Mouse (Mus musculus) kidney, adult 11 months (tissue): Measurements from ENCODE around the gene Ly6f.
"Not testable (repeated sequence)": the region's sequence is repeated elsewhere in the genome, so short reads cannot be mapped to it uniquely, and the experiment has no call there.

Experiments
- DNase-seq: peaks from one replicate; pipeline ENCODE4 v3.0.0; 2022

The Ly6f gene

GRCm38 (mm10) chr15:75268121-75268520, at the start of gene Ly6f:
Gene Ly6f (plus strand): TSS chr15:75268421.
- no peak for DNase-seq

GRCm38 (mm10) chr15:75221942-75222341, 46.3 kb upstream of the Ly6f start:
- DNase-seq = no peak

DNA sequence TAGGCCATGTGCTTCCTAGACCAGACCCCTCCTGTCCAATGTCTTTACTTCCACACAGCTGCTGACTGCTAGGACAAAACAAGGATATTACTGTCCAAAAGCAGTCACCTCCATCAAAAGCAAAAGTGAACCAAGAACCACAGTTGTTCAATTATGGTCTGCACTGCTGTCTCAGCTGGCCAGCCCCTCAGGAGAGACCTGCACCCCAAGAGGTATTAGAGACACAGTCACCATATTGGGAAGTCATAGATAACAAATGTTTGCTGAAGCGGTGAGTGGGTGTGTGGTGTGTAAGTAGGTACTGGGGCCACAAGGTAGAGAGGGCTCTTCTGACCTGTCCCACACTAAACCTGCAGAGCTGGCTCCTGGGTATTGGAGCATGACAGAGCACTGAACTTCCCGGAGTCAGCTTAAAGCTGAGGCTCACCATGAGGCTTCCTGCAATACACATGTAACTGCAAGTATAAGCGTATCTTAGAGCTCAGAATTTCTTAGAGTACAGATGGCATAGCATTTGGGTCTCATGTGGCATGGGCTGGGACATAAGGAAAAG, 30.4 kb upstream of the Ly6f start:
- DNase-seq = no peak

DNA sequence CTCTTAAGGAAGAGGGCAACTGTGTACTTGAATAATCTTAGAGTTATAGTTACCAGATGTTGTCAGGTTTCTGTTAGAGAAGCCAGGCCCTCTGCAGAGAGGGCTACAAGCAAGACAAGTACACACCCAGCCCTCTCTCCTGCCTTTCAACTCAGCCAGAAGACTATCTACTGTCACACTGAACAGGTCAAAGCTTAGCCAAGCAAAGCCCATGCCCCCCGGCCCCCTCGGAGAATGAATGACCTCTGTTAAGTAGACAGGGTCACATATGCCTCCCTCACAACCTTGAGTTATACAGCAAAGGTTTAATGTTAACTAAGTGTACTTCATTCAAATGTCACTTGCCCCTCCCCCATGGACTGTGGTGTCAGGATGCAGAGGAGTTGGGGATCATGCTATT, 27.7 kb upstream of the Ly6f start:
- no peak for DNase-seq

DNA sequence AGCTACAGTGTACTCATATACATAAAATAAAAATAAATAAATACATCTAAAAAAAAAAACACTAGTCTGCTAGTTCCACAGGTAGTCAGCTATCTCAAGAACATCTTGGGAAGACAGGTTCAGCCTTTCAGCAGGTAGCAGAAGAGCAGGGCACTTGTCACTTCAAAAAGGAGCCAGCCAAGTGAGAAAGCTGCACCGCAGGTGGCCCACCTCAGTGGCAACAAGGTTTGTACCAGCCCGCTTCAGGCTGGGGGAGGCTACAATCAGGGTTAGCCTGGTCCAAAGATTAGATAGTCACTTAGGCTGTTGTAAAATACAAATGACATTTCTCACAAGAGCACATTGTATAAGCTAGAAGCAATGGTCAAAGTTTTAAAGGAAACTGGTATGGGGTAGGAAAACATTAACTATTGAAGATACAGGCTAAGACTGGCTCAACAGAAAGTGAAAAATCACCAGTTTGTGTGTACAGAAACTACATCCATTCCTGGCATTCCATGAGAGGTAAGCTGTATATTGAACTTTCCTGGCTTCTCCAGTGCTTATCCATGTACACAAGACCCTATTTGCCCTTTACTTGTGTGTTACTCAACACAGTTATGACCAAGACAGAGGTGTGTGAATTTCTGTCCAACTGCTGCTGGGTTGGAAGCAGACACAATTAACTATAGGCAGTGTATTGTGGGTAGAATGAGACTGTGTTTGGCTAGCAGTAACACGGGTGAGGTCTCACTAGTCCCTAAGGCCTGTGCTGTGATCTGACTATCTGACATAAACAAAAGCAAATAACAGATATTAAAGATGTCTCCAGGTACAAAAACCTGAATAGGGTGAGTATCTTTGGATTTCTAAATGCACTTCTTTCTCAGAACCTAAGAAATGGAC, 25.2 kb upstream of the Ly6f start:
- DNase-seq = no peak

DNA sequence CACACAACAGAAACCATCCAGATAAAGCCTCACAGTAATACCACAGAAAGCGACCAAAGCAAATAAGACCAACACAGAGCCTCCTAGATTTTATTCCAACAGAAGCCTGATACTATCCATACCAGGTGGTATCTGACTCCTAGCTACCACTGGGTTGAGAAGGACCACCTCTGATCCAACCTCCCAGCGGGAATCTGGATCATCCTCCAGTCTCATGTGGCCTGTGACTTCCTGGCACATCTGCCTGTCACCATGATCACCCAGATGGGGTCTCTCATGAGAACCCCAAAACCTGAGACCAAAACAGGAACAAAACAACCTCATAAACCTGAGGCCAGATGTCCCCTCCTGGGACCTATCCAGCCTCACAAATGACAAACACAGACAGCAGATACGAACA, 13.6 kb upstream of the Ly6f start:
- DNase-seq = no peak

DNA sequence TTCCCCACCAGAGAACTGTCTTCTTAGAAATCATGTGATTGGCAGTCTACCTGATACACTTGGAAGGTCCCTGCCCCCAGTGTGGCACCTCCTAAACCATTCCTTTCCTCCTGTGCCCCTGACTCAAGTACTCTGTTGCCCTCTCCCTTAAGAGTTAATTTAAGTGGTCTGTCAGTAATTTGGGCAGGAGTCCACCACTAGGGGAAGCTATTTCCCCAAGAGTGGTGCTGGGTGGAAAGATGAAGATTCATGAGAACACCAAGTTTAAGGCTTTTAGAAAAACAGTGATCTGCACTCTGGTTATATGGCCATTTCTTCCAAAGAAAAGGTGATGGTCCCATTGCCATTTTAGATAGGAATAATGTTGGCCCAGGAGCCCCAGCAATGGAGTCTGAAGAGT, 2.4 kb upstream of the Ly6f start:
- no peak for DNase-seq

DNA sequence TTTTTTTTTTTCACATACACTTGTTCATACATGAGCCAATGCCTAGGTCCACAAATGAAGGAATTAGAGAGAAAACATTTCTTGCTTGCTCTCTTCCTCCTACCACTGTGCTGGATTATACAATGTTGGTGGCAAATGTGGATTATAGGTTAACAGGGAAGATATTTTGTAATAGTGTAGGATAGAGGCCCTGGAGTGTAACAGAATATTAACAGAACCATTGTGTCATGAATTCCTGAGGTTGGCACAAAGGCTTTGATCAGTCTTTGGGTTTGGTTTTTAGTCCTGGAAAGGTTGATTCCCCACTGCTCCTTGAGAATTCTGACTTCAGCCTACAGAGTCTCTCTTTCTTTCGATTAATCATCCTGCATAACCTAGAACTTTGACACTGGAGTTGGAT, 1.6 kb upstream of the Ly6f start:
- no peak for DNase-seq

DNA sequence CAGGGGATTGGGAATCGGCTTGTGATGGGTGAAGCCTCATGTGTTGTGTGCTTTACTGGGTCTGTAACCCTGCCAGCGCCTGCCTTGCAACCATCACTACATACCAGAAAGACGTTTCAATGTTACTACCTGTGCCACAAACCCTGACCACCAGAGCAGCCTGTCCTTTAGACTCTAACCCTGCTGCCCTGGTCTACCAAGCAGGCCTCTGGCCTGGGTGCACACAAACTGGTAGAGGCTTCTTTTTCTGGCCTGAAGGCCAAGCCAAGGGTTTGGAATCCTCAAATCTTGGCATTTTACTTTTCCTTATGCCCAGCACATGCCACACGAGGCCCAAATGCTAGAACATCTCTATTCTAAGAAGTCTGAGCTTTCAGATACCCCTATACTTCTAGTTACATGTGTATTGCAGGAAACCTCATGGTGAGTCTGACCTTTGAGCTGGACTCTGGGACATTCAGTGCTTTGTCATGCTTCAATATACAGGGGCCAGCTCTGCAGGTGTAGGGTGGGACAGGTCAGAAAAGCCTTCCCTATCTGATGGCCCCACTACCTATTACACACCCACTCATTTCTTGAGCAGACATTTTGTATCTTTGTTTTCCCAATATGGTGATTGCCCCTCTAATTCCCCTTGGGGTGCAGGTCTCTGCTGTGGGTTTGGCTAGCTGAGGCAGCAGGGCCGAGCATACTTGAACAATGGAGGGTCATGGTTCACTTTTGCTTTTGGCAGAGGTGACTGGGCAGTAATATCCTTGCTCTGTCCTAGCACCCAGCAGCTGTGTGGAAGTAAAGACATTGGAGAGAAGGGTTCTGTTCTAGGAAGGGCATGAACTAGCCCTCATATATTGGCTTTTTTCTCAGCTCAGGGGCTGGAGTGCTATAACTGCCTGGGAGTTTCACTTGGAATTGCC, 952 bp downstream of the Ly6f start:
- peak; percentile 17 for DNase-seq

DNA sequence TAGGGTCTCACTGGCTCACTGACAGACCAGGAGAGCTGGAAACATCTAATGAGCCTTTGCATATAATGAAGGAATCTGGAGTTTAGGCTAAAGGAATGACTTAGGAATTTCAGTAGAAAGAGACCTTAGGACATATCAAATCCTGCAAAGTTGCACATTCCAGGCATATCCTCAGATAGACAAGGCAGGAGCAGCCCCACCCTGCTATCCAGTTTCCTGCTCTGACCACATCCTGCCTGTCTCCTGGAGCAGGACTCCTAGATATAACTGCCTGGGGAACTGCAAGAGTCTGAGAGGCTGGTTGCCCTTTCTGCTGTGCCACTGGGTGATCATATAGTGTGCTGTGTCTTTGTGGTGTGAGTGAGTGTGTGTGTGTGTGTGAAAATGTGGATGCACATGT, 1.9 kb downstream of the Ly6f start:
- no peak for DNase-seq

- no peak for DNase-seq
These were observed 2.6 kb downstream of the Ly6f start for GRCm38 (mm10) chr15:75270691-75271362.

DNA sequence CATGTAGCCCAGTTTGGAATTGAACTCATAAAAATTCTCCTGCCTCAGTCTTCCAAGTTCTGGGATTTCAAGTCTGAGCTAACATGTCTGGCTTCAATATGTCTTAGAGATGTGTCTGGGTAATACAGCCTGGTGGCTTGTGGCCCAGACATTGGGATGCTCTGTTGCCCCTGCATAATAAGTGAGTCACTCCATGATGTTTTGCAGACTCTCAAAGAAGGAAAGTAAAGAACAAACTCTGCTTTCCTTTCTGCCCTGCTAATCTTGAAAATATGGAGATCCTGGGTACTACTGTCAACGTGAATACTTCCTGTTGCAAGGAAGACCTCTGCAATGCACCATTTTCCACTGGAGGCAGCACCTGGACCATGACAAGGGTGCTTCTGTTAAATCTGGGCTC, 3.2 kb downstream of the Ly6f start:
- DNase-seq = no peak

DNA sequence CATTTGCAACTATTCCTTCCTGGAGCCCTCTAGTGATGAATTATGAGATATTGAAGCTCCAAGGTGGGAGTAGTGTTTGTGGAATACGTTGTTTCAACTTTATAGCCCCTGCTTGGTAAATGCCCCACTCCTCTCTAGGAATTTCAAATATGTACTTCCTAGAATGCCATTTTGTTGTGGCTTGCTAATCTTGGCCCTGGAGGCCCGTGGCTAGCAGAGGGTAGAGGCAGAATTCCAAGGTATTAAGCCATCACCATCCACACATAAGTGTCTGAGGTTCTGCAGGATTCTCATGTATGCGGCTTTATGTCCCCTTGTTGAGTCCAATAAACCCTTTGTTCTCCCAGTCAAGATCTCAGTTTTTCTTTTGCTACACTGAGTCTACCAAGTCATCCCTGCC, 3.7 kb downstream of the Ly6f start:
- no peak for DNase-seq

- not testable (repeated sequence) for DNase-seq
These were observed 13.8 kb downstream of the Ly6f start for GRCm38 (mm10) chr15:75281991-75282390.

- not testable (repeated sequence) for DNase-seq
These were observed 18.3 kb downstream of the Ly6f start for GRCm38 (mm10) chr15:75286512-75286911.

- no peak for DNase-seq
These were observed 24.2 kb downstream of the Ly6f start for GRCm38 (mm10) chr15:75292377-75292776.

- no peak for DNase-seq
These were observed 25.7 kb downstream of the Ly6f start for GRCm38 (mm10) chr15:75293873-75294385.

- no peak for DNase-seq
These were observed 37.9 kb downstream of the Ly6f start for GRCm38 (mm10) chr15:75306101-75306500.

- no peak for DNase-seq
These were observed 41.0 kb downstream of the Ly6f start for GRCm38 (mm10) chr15:75309186-75309585.

GRCm38 (mm10) chr15:75309946-75310345, 41.7 kb downstream of the Ly6f start:
- DNase-seq = no peak

- DNase-seq = no peak
These were observed 46.2 kb downstream of the Ly6f start for GRCm38 (mm10) chr15:75314421-75314820.

DNA sequence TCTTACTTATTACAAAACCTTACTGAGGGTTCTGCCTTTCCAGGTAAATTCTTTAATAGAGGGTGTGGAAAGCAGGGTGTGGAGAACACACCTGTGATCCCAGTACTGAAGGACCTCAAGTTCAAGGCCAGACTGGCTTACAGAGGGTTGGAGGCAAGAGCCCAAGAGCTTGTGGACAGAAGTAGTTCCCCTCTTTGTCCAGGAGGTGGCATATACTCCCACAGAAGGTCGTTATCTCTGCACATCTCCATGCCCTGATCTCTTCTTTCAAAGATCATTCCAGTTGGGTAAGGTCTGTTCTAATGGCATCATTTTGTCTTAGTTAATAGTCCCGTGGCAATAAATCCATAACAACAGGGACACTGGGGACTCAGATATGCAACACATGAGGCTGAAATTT, 49.0 kb downstream of the Ly6f start:
- DNase-seq = peak; percentile 6

GRCm38 (mm10) chr15:75318584-75318983, 50.4 kb downstream of the Ly6f start:
- no peak for DNase-seq
